Mouse (Mus musculus) CH12.LX (cell line): Measurements from ENCODE around the gene Card19.

Experiments used
- JUND ChIP-seq: conservative IDR thresholded peaks from 2 replicates; pipeline ENCODE4 v1.6.1; 2011; ENCODE audit warnings: low read depth, low read length, improper control_type of control experiment
- POLR2A ChIP-seq: IDR thresholded peaks from 2 replicates; pipeline ENCODE4 v1.6.1; 2011; ENCODE audit warnings: low read depth, mild to moderate bottlenecking, improper control_type of control experiment, low read length
- USF1 ChIP-seq: IDR thresholded peaks from 2 replicates; pipeline ENCODE4 v1.6.1; 2014; ENCODE audit warnings: low read depth, mild to moderate bottlenecking, inconsistent platforms, low read length, improper control_type of control experiment

DNA sequence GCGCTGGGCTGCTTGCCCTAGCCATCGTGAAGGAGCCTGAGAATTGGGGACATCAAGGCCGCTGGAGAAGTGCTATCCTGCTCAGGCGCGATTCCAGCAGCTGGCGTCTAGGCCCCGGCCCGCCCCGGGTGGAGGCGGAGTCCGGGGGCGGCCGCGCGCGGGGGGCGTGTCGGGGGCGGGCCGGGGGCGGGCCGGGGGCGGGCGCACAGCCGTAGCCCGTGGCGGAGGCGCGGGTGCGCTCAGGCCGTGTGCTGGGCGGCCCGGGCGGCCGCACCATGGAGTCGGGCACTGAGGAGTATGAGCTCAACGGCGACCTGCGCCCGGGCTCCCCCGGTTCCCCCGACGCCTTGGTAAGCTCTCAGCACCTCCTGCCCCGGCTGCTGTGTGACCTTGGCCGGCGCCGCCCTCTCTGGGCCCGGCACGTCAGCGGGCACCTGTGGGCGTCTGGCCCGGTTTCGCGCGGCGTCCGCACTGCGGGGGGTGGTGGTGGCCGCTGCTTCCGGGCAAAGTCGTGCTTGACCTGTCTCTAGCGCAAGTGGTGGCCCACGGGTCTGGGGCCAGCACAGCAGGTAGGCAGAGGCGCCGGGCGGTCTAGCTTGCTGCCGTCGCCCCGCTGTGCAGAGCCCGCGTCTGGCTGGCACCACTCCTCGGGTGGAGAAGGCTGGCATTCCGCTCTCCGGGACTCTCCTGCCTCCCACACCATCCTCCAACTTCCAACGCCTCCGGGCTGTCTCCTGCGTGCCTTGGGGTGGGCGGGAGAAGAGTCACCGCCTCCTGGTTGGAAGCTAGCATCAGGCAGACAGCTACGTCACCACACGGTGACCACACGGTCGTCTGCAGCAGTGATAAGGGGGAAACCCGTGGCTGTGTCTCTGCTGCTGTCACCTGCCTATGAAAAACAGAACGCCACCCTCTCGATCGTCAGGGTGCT lies 28.3 kb downstream of the Card19 start, which contains the start of gene Ninj1:
- TF ChIP-seq USF1 (no peak), POLR2A (peak; percentile 85), JUND (no peak)
